Mouse (Mus musculus): Measurements from ENCODE around the gene Zzef1.

Gene Zzef1

GRCm38 (mm10) chr11:72796773-72797338 is 830 bp downstream of the Zzef1 start:
- Histone ChIP-seq H3K4me1 (replicated peaks; ENCODE audit: low read depth, low read length) (peaks cover 17% of the 10 kb centered on the region), H3K4me3 (replicated peaks; ENCODE audit: low read length) (peak overlapping the region; percentile 100), H3K27me3 (ENCODE audit: insufficient read depth, low read length) (no peaks in the 10 kb centered on the region), H3K9me3 (ENCODE audit: low read length) (no peaks in the 10 kb centered on the region), H3K36me3 (ENCODE audit: insufficient read depth, low read length) (no peaks in the 10 kb centered on the region)
- TF ChIP-seq POU5F1 (IDR thresholded peaks at IDR 0.05; ENCODE audit: borderline replicate concordance, low read length) = no peak
- no peak for TF ChIP-seq CTCF (conservative IDR thresholded peaks at IDR 0.05; ENCODE audit: low read length)
- no peak for TF ChIP-seq NANOG (IDR thresholded peaks at IDR 0.05; ENCODE audit: borderline replicate concordance, low read length)

- Histone ChIP-seq H3K9me3 (ENCODE audit: low read length) (no peaks in the 10 kb centered on the region), H3K27me3 (ENCODE audit: insufficient read depth, low read length) (no peaks in the 10 kb centered on the region), H3K4me3 (replicated peaks; ENCODE audit: low read length) (no peak overlapping the region), H3K36me3 (ENCODE audit: insufficient read depth, low read length) (no peaks in the 10 kb centered on the region), H3K4me1 (replicated peaks; ENCODE audit: low read depth, low read length) (peaks cover 17% of the 10 kb centered on the region)
- no peak for TF ChIP-seq NANOG (IDR thresholded peaks at IDR 0.05; ENCODE audit: borderline replicate concordance, low read length)
- TF ChIP-seq CTCF (conservative IDR thresholded peaks at IDR 0.05; ENCODE audit: low read length) = no peak
- no peak for TF ChIP-seq POU5F1 (IDR thresholded peaks at IDR 0.05; ENCODE audit: borderline replicate concordance, low read length)
Measured at GRCm38 (mm10) chr11:72798112-72798511, 2.1 kb downstream of the Zzef1 start.

GRCm38 (mm10) chr11:72801182-72801581 is 5.2 kb downstream of the Zzef1 start:
- Histone ChIP-seq H3K4me1 (replicated peaks; ENCODE audit: low read depth, low read length) (peaks cover 15% of the 10 kb centered on the region), H3K36me3 (ENCODE audit: insufficient read depth, low read length) (no peaks in the 10 kb centered on the region), H3K27me3 (ENCODE audit: insufficient read depth, low read length) (no peaks in the 10 kb centered on the region), H3K9me3 (ENCODE audit: low read length) (no peaks in the 10 kb centered on the region), H3K4me3 (replicated peaks; ENCODE audit: low read length) (no peak overlapping the region)
- no peak for TF ChIP-seq POU5F1 (IDR thresholded peaks at IDR 0.05; ENCODE audit: borderline replicate concordance, low read length)
- no peak for TF ChIP-seq CTCF (conservative IDR thresholded peaks at IDR 0.05; ENCODE audit: low read length)
- no peak for TF ChIP-seq NANOG (IDR thresholded peaks at IDR 0.05; ENCODE audit: borderline replicate concordance, low read length)

GRCm38 (mm10) chr11:72803038-72803437 is 7.0 kb downstream of the Zzef1 start:
- no peaks in the 10 kb centered on the region for H3K9me3 ChIP-seq (ENCODE audit: low read length)
- no peak for TF ChIP-seq NANOG (IDR thresholded peaks at IDR 0.05; ENCODE audit: borderline replicate concordance, low read length)
- no peak for TF ChIP-seq CTCF (conservative IDR thresholded peaks at IDR 0.05; ENCODE audit: low read length)
- no peak for TF ChIP-seq POU5F1 (IDR thresholded peaks at IDR 0.05; ENCODE audit: borderline replicate concordance, low read length)
- no peaks in the 10 kb centered on the region for H3K36me3 ChIP-seq (ENCODE audit: insufficient read depth, low read length)
- H3K27me3 ChIP-seq (ENCODE audit: insufficient read depth, low read length) = no peaks in the 10 kb centered on the region
- H3K4me1 ChIP-seq (replicated peaks; ENCODE audit: low read depth, low read length) = peaks cover 11% of the 10 kb centered on the region
- no peak overlapping the region for H3K4me3 ChIP-seq (replicated peaks; ENCODE audit: low read length)

- no peak for TF ChIP-seq NANOG (IDR thresholded peaks at IDR 0.05; ENCODE audit: borderline replicate concordance, low read length)
- TF ChIP-seq POU5F1 (IDR thresholded peaks at IDR 0.05; ENCODE audit: borderline replicate concordance, low read length) = no peak
- no peak for TF ChIP-seq CTCF (conservative IDR thresholded peaks at IDR 0.05; ENCODE audit: low read length)
Measured at GRCm38 (mm10) chr11:72804586-72804985, 8.6 kb downstream of the Zzef1 start.

GRCm38 (mm10) chr11:72805232-72805631 is 9.2 kb downstream of the Zzef1 start:
- H3K27me3 ChIP-seq (ENCODE audit: insufficient read depth, low read length) = no peaks in the 10 kb centered on the region
- H3K4me1 ChIP-seq (replicated peaks; ENCODE audit: low read depth, low read length) = peaks cover 11% of the 10 kb centered on the region
- H3K9me3 ChIP-seq (ENCODE audit: low read length) = no peaks in the 10 kb centered on the region
- TF ChIP-seq NANOG (IDR thresholded peaks at IDR 0.05; ENCODE audit: borderline replicate concordance, low read length) (no peak), POU5F1 (IDR thresholded peaks at IDR 0.05; ENCODE audit: borderline replicate concordance, low read length) (no peak), CTCF (conservative IDR thresholded peaks at IDR 0.05; ENCODE audit: low read length) (no peak)
- H3K4me3 ChIP-seq (replicated peaks; ENCODE audit: low read length) = no peak overlapping the region
- no peaks in the 10 kb centered on the region for H3K36me3 ChIP-seq (ENCODE audit: insufficient read depth, low read length)

More at GRCm38 (mm10) chr11:72804586-72804985, 8.6 kb downstream of the Zzef1 start:
- Histone ChIP-seq H3K9me3 (ENCODE audit: low read length) (no peaks in the 10 kb centered on the region), H3K4me3 (replicated peaks; ENCODE audit: low read length) (no peak overlapping the region), H3K36me3 (ENCODE audit: insufficient read depth, low read length) (no peaks in the 10 kb centered on the region), H3K27me3 (ENCODE audit: insufficient read depth, low read length) (no peaks in the 10 kb centered on the region), H3K4me1 (replicated peaks; ENCODE audit: low read depth, low read length) (peaks cover 11% of the 10 kb centered on the region)

GRCm38 (mm10) chr11:72806556-72806955 is 10.5 kb downstream of the Zzef1 start:
- H3K36me3 ChIP-seq (ENCODE audit: insufficient read depth, low read length) = no peaks in the 10 kb centered on the region
- peaks cover 11% of the 10 kb centered on the region for H3K4me1 ChIP-seq (replicated peaks; ENCODE audit: low read depth, low read length)
- TF ChIP-seq POU5F1 (IDR thresholded peaks at IDR 0.05; ENCODE audit: borderline replicate concordance, low read length) = no peak
- TF ChIP-seq NANOG (IDR thresholded peaks at IDR 0.05; ENCODE audit: borderline replicate concordance, low read length) = no peak
- TF ChIP-seq CTCF (conservative IDR thresholded peaks at IDR 0.05; ENCODE audit: low read length) = no peak
- H3K27me3 ChIP-seq (ENCODE audit: insufficient read depth, low read length) = no peaks in the 10 kb centered on the region
- no peaks in the 10 kb centered on the region for H3K9me3 ChIP-seq (ENCODE audit: low read length)
- no peak overlapping the region for H3K4me3 ChIP-seq (replicated peaks; ENCODE audit: low read length)

- Histone ChIP-seq H3K9me3 (ENCODE audit: low read length) (no peaks in the 10 kb centered on the region), H3K27me3 (ENCODE audit: insufficient read depth, low read length) (no peaks in the 10 kb centered on the region), H3K36me3 (ENCODE audit: insufficient read depth, low read length) (no peaks in the 10 kb centered on the region), H3K4me1 (replicated peaks; ENCODE audit: low read depth, low read length) (peaks cover 11% of the 10 kb centered on the region), H3K4me3 (replicated peaks; ENCODE audit: low read length) (no peak overlapping the region)
- TF ChIP-seq POU5F1 (IDR thresholded peaks at IDR 0.05; ENCODE audit: borderline replicate concordance, low read length) (no peak), CTCF (conservative IDR thresholded peaks at IDR 0.05; ENCODE audit: low read length) (no peak), NANOG (IDR thresholded peaks at IDR 0.05; ENCODE audit: borderline replicate concordance, low read length) (no peak)
Measured at GRCm38 (mm10) chr11:72807992-72808391, 12.0 kb downstream of the Zzef1 start.

GRCm38 (mm10) chr11:72813687-72814086 is 17.7 kb downstream of the Zzef1 start:
- Histone ChIP-seq H3K4me3 (replicated peaks; ENCODE audit: low read length) (no peak overlapping the region), H3K9me3 (ENCODE audit: low read length) (no peaks in the 10 kb centered on the region), H3K36me3 (ENCODE audit: insufficient read depth, low read length) (peaks cover 3% of the 10 kb centered on the region; the same call in 1 of the 2 replicates), H3K27me3 (ENCODE audit: insufficient read depth, low read length) (no peaks in the 10 kb centered on the region), H3K4me1 (replicated peaks; ENCODE audit: low read depth, low read length) (no peaks in the 10 kb centered on the region)
- TF ChIP-seq NANOG (IDR thresholded peaks at IDR 0.05; ENCODE audit: borderline replicate concordance, low read length) (no peak), POU5F1 (IDR thresholded peaks at IDR 0.05; ENCODE audit: borderline replicate concordance, low read length) (no peak), CTCF (conservative IDR thresholded peaks at IDR 0.05; ENCODE audit: low read length) (no peak)

Measured in E14TG2a.4 (cell line).